Mouse (Mus musculus): ENCODE measurements at regions not wholly inside any gene's neighbourhood (a gene's known extent, or its start where the extent isn't known, plus 50 kb on each side); places are given as distances from the start of the nearest gene placed in this dataset.
A peak's percentile ranks its signal among the peaks of the same experiment; 100 is the strongest.

- ATAC-seq, result peak; percentile 92
Observed at GRCm38 (mm10) chr7:106440900-106441506, 225.9 kb upstream of the Gvin1 start.

Measured in inflammation-experienced regulatory T-cells, adult 6 months (primary cell).